Mouse (Mus musculus): ENCODE data around the gene Hnrnpll.

GRCm38 (mm10) chr17:80059731-80060130 lies 2.4 kb downstream of the Hnrnpll start:
- no peak for TF ChIP-seq CTCF (IDR thresholded peaks at IDR 0.05; ENCODE audit: borderline replicate concordance, extremely low read depth, insufficient read depth, insufficient read length)
- TF ChIP-seq POLR2A (IDR thresholded peaks at IDR 0.05; ENCODE audit: borderline replicate concordance, extremely low read depth, insufficient read depth, insufficient read length, poor library complexity, severe bottlenecking), result no peak
